Mouse (Mus musculus): ENCODE measurements around the gene Zfp46.

Gene Zfp46

GRCm38 (mm10) chr4:136311042-136311999, 26.8 kb downstream of the Zfp46 start:
- CTCF ChIA-PET = interaction anchor here (0.7 kb wide), 1 partner anchor 29 kb away, joined by 3 read pairs; no protein-coding TSS in a partner anchor

- CTCF ChIA-PET = interaction anchor here (0.6 kb wide), 2 partner anchors 52 to 362 kb away, joined by 3 read pairs; no protein-coding TSS in a partner anchor
Measured at GRCm38 (mm10) chr4:136312616-136313015, 28.1 kb downstream of the Zfp46 start.

GRCm38 (mm10) chr4:136317667-136318066, 33.2 kb downstream of the Zfp46 start:
- CTCF ChIA-PET = no interaction called here

GRCm38 (mm10) chr4:136320016-136320415, 35.5 kb downstream of the Zfp46 start:
- CTCF ChIA-PET = no interaction called here

- CTCF ChIA-PET = interaction anchor here (0.7 kb wide), 2 partner anchors 21 to 1811 kb away, joined by 3 to 5 read pairs; no protein-coding TSS in a partner anchor
Measured at GRCm38 (mm10) chr4:136324226-136324625, 39.7 kb downstream of the Zfp46 start.

GRCm38 (mm10) chr4:136327238-136327637, 42.8 kb downstream of the Zfp46 start:
- CTCF ChIA-PET = no interaction called here

- CTCF ChIA-PET = no interaction called here
Measured at GRCm38 (mm10) chr4:136328115-136328514, 43.6 kb downstream of the Zfp46 start.

GRCm38 (mm10) chr4:136331709-136332108, 47.2 kb downstream of the Zfp46 start:
- CTCF ChIA-PET = no interaction called here

GRCm38 (mm10) chr4:136333191-136333590, 48.7 kb downstream of the Zfp46 start:
- CTCF ChIA-PET = interaction anchor here (0.7 kb wide), 1 partner anchor 40 kb away, joined by 3 read pairs; no protein-coding TSS in a partner anchor

- CTCF ChIA-PET = no interaction called here
Measured at GRCm38 (mm10) chr4:136335065-136335464, 50.6 kb downstream of the Zfp46 start.

GRCm38 (mm10) chr4:136337129-136337528, 52.6 kb downstream of the Zfp46 start:
- CTCF ChIA-PET = no interaction called here
